Mouse (Mus musculus) midbrain, embryonic 13.5 days (tissue): ENCODE data around the gene Cmip. TPM values are rescaled to one million over a fixed set of nuclear protein-coding genes. Genes with fewer than 3 reads are reported as not detected.
"Not testable (repeated sequence)": the region's sequence is repeated elsewhere in the genome, so short reads cannot be mapped to it uniquely, and the experiment has no call there.

ENCODE experiments used
- ATAC-seq: fragments of 200-750 bp; cut with Nextera tagmentation; 2 replicates; pipeline ENCODE4 v1.8.0; 2017; ENCODE audit warnings: mild to moderate bottlenecking, moderate TSS enrichment, moderate library complexity
- H3K27ac ChIP-seq: fragments of 300-500 bp; sonication (generic); 2 replicates; pipeline ENCODE4 v1.5.1; 2015; ENCODE audit warnings: inconsistent platforms, mild to moderate bottlenecking, moderate library complexity
- H3K27me3 ChIP-seq: fragments of 300-500 bp; sonication (generic); 2 replicates; pipeline ENCODE4 v1.6.1; 2015; ENCODE audit warnings: mild to moderate bottlenecking, inconsistent platforms
- H3K36me3 ChIP-seq: fragments of 300-500 bp; sonication (generic); 2 replicates; pipeline ENCODE4 v1.6.1; 2015; ENCODE audit warnings: mild to moderate bottlenecking, inconsistent platforms
- H3K4me1 ChIP-seq: fragments of 300-500 bp; sonication (generic); replicated peaks from 2 replicates; pipeline ENCODE4 v1.6.1; 2015; ENCODE audit warnings: inconsistent platforms
- H3K4me2 ChIP-seq: fragments of 300-500 bp; sonication (generic); replicated peaks from 2 replicates; pipeline ENCODE4 v1.6.1; 2015; ENCODE audit warnings: moderate library complexity, mild to moderate bottlenecking, inconsistent platforms
- H3K4me3 ChIP-seq: fragments of 300-500 bp; sonication (generic); replicated peaks from 2 replicates; pipeline ENCODE4 v1.5.1; 2015; ENCODE audit warnings: mild to moderate bottlenecking, inconsistent platforms
- H3K9ac ChIP-seq: fragments of 300-500 bp; sonication (generic); replicated peaks from 2 replicates; pipeline ENCODE4 v1.6.1; 2015; ENCODE audit warnings: mild to moderate bottlenecking, inconsistent platforms
- H3K9me3 ChIP-seq: fragments of 300-500 bp; sonication (generic); 2 replicates; pipeline ENCODE4 v1.6.1; 2016; ENCODE audit warnings: mild to moderate bottlenecking, inconsistent platforms
- WGBS: fragments of 180-500 bp; shearing (Covaris S2); methylation state at CpG from one replicate; pipeline ENCODE4 v1.1.7; 2015; 5-methylcytosine and 5-hydroxymethylcytosine counted together
- polyA plus RNA-seq: library from polyadenylated mRNA; unstranded; fragments of >200 nt; fragmentation: Nextera tagmentation; extraction: Ambion mirVana; gene quantifications from 2 replicates; pipeline ENCODE4 v1.2.1, GENCODE M21; 2015

The Cmip gene
- polyA plus RNA-seq, 1 experiment from 2014 or later: 65.3 TPM

DNA sequence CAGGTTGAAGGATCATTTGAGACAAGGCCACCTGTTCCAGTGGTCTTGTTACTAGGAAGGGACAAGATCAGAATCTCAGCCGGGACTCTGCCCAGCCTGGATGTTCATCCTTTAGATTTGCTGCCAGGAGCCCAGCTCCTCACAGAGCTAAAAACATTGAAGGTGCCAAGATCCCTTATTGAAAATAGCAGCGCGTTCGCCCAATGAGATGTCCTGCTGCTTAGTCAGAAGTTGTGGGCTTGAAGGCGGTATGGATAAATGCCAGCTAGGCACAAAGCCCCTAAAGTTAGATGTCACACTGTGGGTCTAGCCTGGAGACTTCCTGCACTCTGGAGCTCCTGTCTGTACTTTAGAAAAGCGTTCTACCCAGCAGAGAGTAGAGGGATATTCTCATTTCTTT is 165.5 kb downstream of the Cmip start:
- Histone ChIP-seq H3K9ac (no peak overlapping the region), H3K9me3 (no peaks in the 10 kb centered on the region), H3K4me3 (no peak overlapping the region), H3K27me3 (no peaks in the 10 kb centered on the region), H3K4me2 (no peak overlapping the region), H3K4me1 (no peaks in the 10 kb centered on the region), H3K36me3 (peaks cover 63% of the 10 kb centered on the region), H3K27ac (no peak overlapping the region)
- WGBS: 88% methylated on average over 6 of the region's 6 CpGs
- ATAC-seq: no peak

DNA sequence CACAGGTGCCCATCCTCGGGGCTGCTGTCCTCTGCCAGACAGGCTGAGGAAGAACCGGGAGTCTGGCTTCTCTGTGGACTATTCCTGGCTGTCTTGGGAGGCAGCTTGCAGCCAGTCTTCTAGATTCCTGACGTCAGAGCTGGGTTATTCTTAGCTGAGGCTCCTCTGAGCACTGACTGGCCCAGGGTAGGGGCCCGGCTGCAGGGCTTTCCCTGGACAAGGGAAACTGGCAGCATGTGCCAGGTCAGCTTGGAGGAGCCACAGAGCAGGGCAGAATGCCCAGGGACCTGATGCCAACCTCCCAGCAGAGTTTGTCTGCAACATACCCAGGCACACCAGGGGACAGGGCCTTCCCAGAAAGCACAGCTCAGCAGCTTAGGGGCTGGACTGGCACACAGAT is 166.2 kb downstream of the Cmip start:
- H3K4me3 ChIP-seq: no peak overlapping the region
- 95% methylated on average over 4 of the region's 4 CpGs for WGBS
- no peaks in the 10 kb centered on the region for H3K9me3 ChIP-seq
- ATAC-seq: no peak
- no peaks in the 10 kb centered on the region for H3K4me1 ChIP-seq
- no peak overlapping the region for H3K27ac ChIP-seq
- no peak overlapping the region for H3K4me2 ChIP-seq
- no peaks in the 10 kb centered on the region for H3K27me3 ChIP-seq
- H3K9ac ChIP-seq: no peak overlapping the region
- peaks cover 61% of the 10 kb centered on the region for H3K36me3 ChIP-seq

DNA sequence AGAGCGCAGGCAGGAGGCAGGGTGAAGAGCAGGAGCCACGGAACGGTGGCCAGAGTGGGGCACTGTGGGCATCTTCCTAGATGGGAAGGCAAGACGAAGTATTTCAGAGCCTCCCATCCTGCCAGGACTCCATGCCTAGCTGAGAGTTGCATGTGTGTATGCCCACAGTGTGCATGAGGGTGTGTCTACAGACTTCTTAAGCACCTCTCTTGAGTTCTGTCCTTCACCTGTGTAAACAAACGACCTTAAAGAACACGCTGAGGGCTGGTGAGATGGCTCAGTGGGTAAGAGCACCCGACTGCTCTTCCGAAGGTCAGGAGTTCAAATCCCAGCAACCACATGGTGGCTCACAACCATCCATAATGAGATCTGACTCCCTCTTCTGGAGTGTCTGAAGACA is 171.0 kb downstream of the Cmip start:
- H3K9me3 ChIP-seq, H3K4me2 ChIP-seq, ATAC-seq, H3K27ac ChIP-seq, H3K4me3 ChIP-seq, H3K9ac ChIP-seq, H3K4me1 ChIP-seq, H3K27me3 ChIP-seq: not testable (repeated sequence)
- H3K36me3 ChIP-seq: peaks cover 80% of the 10 kb centered on the region
- WGBS: 94% methylated on average over 8 of the region's 8 CpGs

DNA sequence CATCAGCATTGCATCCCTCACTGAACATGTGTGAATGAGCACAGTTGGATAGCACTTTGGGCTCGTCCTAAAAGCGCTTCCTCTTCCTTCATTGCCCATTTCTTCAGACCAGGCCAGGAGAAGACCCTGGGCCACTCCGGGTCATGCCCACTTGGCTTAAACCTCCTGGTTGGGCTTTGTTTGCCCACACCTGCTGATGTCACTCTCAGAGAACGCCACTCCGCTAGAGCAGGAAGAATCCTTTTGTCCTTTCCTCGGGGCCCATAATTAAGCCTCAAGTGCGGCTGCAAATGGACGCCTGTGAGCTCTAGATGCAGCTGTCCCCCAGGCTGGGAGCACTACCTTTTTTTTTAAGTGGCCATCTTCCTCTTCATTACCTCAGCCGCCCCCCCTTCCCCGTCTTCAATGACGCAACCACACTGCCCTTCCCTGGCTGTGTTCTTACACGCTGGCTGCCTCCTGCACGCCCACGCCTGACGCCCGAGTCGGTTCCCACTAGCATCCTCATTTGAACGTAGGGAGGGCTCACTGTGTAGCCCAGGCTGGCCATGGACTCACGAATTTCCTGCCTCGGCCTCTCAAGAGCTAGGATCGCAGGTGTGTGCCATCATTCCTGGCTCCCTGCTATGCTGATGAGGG is 171.8 kb downstream of the Cmip start:
- peak overlapping the region; percentile 44 for H3K27ac ChIP-seq
- 68% methylated on average over 21 of the region's 21 CpGs for WGBS
- no peaks in the 10 kb centered on the region for H3K27me3 ChIP-seq
- H3K9ac ChIP-seq: 0 out of 2 replicates have a peak overlapping the region, but pooled peaks have one; percentile 20
- no peak overlapping the region for H3K4me2 ChIP-seq
- no peak for ATAC-seq
- H3K9me3 ChIP-seq: no peaks in the 10 kb centered on the region
- H3K4me1 ChIP-seq: 0 out of 2 replicates have a peak, but pooled peaks cover 3% of the 10 kb centered on the region
- H3K36me3 ChIP-seq: peaks cover 80% of the 10 kb centered on the region
- no peak overlapping the region for H3K4me3 ChIP-seq

DNA sequence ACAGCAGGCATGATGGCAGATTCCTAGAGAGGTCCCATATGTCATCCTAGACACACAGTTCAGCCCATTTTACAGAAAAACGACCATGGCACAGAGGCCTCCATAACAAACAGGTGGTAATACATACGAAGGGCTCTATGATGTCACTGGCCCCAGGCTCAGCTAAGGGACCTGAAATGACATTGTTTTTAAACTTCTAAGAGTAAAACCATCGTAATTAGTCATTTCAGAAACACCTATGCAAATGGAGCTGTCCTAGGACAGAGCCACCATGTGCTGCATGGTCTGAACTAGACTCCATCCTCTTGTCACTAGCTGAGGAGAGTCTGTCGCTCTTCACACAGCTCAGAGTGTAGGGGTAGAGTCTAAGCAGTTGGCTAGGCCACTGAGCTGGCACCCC is 173.8 kb downstream of the Cmip start:
- Histone ChIP-seq H3K4me3 (no peak overlapping the region), H3K36me3 (peaks cover 85% of the 10 kb centered on the region), H3K27me3 (no peaks in the 10 kb centered on the region), H3K9me3 (no peaks in the 10 kb centered on the region), H3K4me2 (no peak overlapping the region), H3K4me1 (0 out of 2 replicates have a peak, but pooled peaks cover 3% of the 10 kb centered on the region), H3K9ac (no peak overlapping the region), H3K27ac (no peak overlapping the region)
- 93% methylated on average over 4 of the region's 4 CpGs for WGBS
- ATAC-seq: no peak

DNA sequence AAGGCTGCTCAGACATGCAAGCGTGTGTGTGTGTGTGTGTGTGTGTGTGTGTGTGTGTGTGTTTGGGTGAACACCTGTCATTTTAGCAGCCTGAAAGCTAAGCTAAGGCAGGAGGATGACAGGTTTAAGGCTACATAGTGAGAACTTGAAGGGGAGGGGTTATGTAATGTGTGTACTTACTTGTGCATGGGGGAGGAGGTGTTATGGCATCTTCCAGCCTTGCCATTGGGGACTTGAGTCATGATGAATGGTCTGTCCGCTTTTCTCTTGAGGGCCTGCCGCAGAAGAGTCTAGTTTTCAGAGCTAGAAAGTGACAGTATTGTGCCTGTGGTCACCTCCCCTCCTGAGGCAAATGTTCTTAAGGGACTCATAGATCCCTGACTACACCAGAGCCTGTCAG is 174.7 kb downstream of the Cmip start:
- ATAC-seq: no peak
- Histone ChIP-seq H3K27ac (no peak overlapping the region), H3K4me2 (no peak overlapping the region), H3K36me3 (peaks cover 86% of the 10 kb centered on the region), H3K9me3 (no peaks in the 10 kb centered on the region), H3K4me1 (0 out of 2 replicates have a peak, but pooled peaks cover 3% of the 10 kb centered on the region), H3K4me3 (no peak overlapping the region), H3K9ac (no peak overlapping the region), H3K27me3 (no peaks in the 10 kb centered on the region)
- WGBS: 96% methylated on average over 3 of the region's 3 CpGs

DNA sequence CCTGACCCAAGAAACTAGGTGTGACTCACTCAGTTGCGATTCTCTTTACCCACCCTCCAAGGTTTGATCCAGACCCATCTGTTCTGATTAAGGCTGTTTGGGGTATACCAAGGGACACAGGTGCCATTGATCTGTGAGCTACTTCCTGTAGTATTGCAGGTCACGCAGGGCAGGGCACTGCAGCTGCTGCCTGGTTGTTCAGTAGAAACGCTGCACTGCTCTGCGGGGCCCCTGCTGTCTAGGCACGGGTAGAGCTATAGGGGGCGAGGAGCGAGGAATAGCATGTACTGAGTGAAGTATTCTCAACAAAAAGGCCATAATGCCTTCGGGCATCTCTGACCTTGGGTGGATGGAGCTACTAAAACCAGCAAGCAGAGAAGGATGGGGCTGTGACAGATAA is 175.2 kb downstream of the Cmip start:
- Histone ChIP-seq H3K4me2 (no peak overlapping the region), H3K27me3 (no peaks in the 10 kb centered on the region), H3K4me3 (no peak overlapping the region), H3K36me3 (peaks cover 86% of the 10 kb centered on the region), H3K4me1 (0 out of 2 replicates have a peak, but pooled peaks cover 3% of the 10 kb centered on the region), H3K27ac (no peak overlapping the region), H3K9me3 (no peaks in the 10 kb centered on the region), H3K9ac (no peak overlapping the region)
- no peak for ATAC-seq
- 84% methylated on average over 8 of the region's 8 CpGs for WGBS

DNA sequence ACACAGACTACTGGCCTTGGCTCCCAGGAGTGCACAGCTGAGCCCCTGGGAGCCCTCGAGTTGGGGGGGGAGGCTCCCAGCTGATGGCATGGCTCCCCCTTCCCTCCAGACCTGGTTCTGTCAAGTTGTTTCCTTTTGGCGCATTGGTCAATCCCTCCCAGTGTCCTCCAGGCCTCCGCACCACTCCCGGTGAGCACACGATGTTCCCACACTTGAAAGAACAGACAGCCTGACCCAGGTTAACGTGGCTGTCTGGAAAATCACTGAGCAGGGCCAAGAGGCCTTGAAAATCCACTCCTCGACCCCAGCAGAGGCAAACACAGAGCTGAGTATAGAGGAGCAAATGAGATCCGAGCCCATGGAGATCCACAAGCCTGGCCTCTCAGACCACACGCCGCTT is 177.1 kb downstream of the Cmip start:
- Histone ChIP-seq H3K9ac (no peak overlapping the region), H3K9me3 (no peaks in the 10 kb centered on the region), H3K4me2 (no peak overlapping the region), H3K4me1 (0 out of 2 replicates have a peak, but pooled peaks cover 3% of the 10 kb centered on the region), H3K27me3 (no peaks in the 10 kb centered on the region), H3K4me3 (no peak overlapping the region), H3K36me3 (peaks cover 93% of the 10 kb centered on the region), H3K27ac (no peak overlapping the region)
- WGBS: 93% methylated on average over 10 of the region's 10 CpGs
- no peak for ATAC-seq

DNA sequence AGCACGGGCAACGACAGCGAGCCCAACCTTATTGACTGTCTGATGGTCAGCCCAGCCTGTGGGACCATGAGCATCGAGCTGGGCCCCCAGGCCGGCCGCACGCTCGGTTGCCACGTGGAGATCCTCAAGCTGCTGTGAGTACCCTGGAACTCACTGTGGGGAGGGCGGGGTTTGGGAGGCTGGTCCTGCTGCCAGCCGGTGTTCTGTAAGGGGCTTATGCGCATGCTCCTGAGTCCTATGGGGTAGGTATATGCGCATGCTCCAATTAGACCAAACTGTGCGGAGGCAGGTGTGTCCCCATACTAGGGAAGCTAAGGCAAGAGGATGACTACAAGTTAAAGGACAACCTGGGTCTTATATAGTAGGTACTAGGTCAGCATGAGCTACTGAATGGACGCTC is 179.9 kb downstream of the Cmip start:
- Histone ChIP-seq H3K27ac (no peak overlapping the region), H3K36me3 (peaks cover 82% of the 10 kb centered on the region), H3K4me1 (0 out of 2 replicates have a peak, but pooled peaks cover 3% of the 10 kb centered on the region), H3K9me3 (no peaks in the 10 kb centered on the region), H3K9ac (no peak overlapping the region), H3K4me2 (no peak overlapping the region), H3K4me3 (no peak overlapping the region), H3K27me3 (no peaks in the 10 kb centered on the region)
- 96% methylated on average over 15 of the region's 15 CpGs for WGBS
- no peak for ATAC-seq

DNA sequence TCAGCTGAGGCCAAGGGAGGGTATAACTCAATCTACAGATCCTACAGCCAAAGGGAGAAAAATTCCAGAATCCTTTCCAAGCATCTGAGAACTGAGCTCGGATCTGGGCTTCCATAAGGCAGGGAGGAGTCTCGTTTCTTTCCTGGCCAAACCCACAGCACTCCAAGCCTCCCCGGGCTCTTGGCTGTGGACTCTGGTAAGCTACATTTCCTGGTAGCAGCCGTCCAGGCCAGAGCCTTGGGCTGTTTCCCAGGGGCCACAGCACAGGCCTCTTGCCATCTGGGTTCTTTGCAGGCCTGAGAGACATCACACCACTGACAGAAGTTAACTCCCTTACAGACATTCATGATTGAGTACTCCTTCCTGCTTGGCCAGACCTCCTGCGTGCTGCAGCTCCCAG is 180.8 kb downstream of the Cmip start:
- H3K4me2 ChIP-seq: no peak overlapping the region
- no peak overlapping the region for H3K27ac ChIP-seq
- H3K36me3 ChIP-seq: peaks cover 75% of the 10 kb centered on the region
- H3K27me3 ChIP-seq: no peaks in the 10 kb centered on the region
- no peak overlapping the region for H3K9ac ChIP-seq
- H3K4me3 ChIP-seq: no peak overlapping the region
- 94% methylated on average over 5 of the region's 5 CpGs for WGBS
- no peaks in the 10 kb centered on the region for H3K4me1 ChIP-seq
- no peak for ATAC-seq
- no peaks in the 10 kb centered on the region for H3K9me3 ChIP-seq

DNA sequence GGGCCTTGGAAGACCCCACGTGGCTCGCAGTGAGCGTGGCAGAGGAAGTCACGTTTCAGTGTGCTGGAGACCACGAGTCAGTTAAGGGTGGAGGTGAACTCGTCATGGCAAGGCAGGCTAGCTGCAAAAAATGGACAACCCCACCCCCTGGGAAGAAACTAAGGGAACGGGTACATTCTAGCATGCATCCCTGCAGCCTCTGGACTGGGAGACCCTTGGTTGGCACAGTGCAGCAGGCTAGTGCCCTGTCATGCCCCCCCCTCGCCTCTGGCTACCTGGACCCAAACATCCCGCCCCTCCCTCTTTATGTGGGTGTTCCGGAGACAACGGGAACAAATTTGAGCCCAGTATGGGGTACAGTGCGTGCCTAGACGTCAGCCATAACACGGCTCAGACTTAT is 183.5 kb downstream of the Cmip start:
- H3K4me2 ChIP-seq: no peak overlapping the region
- WGBS: 90% methylated on average over 14 of the region's 14 CpGs
- H3K36me3 ChIP-seq: peaks cover 66% of the 10 kb centered on the region
- no peaks in the 10 kb centered on the region for H3K9me3 ChIP-seq
- H3K4me3 ChIP-seq: no peak overlapping the region
- no peaks in the 10 kb centered on the region for H3K27me3 ChIP-seq
- no peak for ATAC-seq
- no peak overlapping the region for H3K27ac ChIP-seq
- no peak overlapping the region for H3K9ac ChIP-seq
- peaks cover 7% of the 10 kb centered on the region for H3K4me1 ChIP-seq

DNA sequence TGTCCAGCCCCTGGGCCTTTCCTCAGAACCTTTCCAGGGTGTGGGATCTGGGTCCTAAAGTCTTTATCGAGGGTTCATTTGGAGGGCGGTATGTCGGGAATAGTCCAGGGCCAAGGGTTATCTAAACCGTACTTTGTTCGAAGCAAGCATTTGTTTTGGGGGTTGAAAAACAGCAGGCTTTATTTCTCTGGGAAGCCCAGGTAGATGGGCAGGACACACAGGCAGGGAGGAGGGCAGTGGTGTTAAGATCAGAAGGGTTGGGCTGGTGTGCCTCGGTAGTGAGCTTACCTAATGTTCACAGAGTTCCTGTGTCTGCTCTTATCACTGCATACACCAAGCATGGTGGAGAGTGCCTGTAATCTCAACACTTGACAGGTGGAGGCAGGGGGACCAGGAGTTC is 183.9 kb downstream of the Cmip start:
- Histone ChIP-seq H3K4me3 (no peak overlapping the region), H3K9ac (no peak overlapping the region), H3K9me3 (no peaks in the 10 kb centered on the region), H3K36me3 (peaks cover 66% of the 10 kb centered on the region), H3K27me3 (no peaks in the 10 kb centered on the region), H3K4me1 (peaks cover 10% of the 10 kb centered on the region), H3K4me2 (no peak overlapping the region), H3K27ac (no peak overlapping the region)
- 96% methylated on average over 6 of the region's 6 CpGs for WGBS
- no peak for ATAC-seq

DNA sequence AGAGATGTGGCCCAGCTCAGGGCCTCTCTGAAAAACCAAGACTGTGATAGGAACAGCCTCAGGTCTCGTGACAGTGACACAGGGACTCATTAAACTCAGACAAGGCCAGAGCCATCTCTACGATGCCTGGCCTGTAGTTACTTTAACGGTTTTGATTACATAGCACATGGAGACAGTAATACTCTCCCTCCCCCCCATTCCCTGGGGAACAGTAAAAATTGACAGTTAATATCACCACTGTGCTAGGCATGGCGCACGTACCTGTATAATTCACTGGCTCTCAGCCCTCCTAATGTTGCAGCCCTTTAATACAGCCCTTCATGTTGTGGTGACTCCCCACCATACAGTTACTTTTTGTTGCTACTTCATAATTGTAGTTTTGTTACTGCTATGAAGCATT is 188.6 kb downstream of the Cmip start:
- 68% methylated on average over 5 of the region's 5 CpGs for WGBS
- Histone ChIP-seq H3K9me3 (no peaks in the 10 kb centered on the region), H3K9ac (no peak overlapping the region), H3K4me2 (no peak overlapping the region), H3K27ac (peak overlapping the region; percentile 71), H3K27me3 (no peaks in the 10 kb centered on the region), H3K4me3 (no peak overlapping the region), H3K36me3 (peaks cover 66% of the 10 kb centered on the region), H3K4me1 (peaks cover 24% of the 10 kb centered on the region)
- no peak; the same call in 1 of the 2 replicates for ATAC-seq
